Mouse (Mus musculus): ENCODE results near the gene Castor1. TPM values are rescaled to one million over a fixed set of nuclear protein-coding genes. Genes with fewer than 3 reads are reported as not detected.

Gene Castor1
- total RNA-seq, 2 experiments from 2014 or later = 8.7 to 9.8 TPM

DNA sequence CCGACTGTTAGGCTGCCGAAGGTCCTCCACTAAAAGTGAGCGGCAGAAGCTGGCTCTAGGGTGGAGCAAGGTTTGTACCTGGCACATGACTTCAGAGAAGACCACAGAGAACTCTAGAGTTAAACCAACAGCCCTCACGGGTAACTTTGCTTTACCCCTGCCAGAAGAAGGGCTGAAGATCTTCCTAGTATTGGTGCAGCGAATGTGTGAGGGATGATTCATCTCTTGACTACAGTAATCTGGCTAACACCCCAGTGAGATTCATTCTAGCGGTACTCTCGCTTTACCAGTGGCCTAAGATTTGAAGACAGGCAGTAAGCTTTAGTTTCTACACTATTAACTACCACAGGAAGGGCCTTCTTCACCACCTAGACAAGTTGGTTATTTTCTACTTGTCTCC, 12.1 kb upstream of the Castor1 start:
- DNase-seq (ENCODE audit: low spot score in 2 of 2) = no peak

DNA sequence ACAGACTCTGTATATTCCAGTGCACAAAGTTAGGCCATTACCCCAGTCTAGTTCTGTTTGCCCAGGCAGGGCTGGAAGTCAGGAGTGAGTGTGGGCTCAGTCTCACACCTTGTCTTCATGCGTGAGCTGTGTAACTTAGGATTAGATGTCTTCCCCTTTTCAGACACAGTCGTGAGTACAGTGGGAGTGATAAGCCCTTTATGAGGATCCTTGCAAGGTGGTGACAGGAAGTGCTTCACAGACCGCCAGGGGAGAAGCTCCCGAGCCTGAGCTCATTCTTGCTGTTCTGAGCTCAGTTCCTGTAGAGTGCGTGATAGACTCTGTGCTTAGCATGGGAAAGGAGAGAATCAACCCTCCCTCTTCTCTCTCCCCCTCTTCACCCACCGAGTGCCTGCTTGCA, 11.5 kb upstream of the Castor1 start:
- DNase-seq (ENCODE audit: low spot score in 2 of 2) = no peak

DNA sequence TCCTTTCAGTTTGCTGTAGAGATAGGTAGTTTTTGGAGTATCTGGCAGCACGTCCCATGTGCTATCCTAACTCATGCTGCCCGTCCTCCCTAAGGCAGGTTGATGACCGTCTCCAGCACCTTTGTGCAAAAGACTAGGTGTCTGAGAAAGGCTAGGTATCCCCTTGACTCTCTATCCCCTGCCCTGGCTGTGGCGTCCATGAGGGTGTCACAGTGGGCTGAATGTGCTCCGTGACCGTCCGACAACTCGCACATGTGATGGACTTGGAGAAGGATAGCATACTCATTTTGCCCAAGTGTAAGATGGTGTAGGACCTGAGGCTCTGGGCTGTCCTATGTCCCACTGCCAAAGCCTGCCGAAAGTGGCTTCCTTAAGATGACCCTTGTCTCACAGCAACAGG, 10.4 kb upstream of the Castor1 start:
- DNase-seq (ENCODE audit: low spot score in 2 of 2) = no peak

DNA sequence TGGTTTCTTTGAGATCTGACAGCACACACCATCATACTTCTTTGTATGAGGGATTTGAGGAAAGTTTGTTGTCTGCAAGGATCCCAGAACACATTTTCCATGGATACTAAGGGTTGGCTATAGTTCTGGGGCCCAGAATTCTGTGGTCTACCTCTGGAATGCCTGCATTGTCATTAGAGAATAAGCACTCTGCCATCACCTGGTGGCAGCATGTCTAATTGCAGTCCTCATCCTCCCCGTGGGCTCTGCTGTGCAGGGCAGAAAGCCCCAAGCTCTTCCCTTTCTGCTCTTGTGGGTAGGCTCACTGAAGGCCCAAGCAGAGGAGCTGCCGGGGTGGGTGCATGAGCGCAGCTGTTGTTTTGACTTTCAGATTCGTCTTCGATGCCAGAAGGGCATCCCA, 8.5 kb upstream of the Castor1 start:
- DNase-seq (ENCODE audit: low spot score in 2 of 2) = no peak

DNA sequence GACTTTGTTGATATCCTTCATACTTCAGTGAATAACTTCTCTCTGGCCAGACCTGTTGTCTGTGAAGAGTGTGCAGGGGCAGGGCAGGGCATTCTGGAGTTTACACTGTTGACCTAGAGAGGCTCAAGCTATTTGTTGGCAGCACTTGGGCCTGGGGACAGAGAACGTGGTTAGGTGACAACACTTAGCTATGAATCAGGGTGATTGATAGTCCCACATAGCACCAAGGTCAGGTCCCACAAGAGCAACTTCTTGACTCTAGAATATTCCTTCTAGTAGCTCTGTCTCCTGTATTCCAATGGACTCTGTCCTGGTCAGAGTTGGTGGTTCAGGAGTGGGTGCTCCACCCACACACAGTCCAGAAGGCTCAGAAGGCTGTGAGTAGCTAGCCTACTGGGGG, 7.2 kb upstream of the Castor1 start:
- DNase-seq (ENCODE audit: low spot score in 2 of 2) = no peak

DNA sequence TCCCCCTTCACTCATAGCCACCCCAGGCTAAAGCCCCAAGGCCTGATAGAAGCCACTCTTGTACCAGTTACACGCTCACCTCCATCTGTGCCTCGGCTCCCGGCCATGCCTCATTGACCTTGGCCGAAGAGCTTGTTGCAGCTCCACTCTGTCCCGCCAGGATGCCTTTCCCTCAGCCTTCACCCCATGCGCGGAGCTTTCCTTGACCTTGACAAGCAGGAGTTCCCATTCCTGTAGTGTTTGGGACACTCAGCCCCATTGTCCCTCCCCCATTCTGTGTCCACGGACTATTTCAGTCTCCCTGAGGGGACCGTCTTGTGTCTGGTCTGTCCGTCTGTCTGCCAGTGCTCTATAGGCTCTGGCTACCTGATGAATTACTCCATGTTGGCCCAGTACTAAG, 4.9 kb upstream of the Castor1 start:
- DNase-seq (ENCODE audit: low spot score in 2 of 2) = no peak

DNA sequence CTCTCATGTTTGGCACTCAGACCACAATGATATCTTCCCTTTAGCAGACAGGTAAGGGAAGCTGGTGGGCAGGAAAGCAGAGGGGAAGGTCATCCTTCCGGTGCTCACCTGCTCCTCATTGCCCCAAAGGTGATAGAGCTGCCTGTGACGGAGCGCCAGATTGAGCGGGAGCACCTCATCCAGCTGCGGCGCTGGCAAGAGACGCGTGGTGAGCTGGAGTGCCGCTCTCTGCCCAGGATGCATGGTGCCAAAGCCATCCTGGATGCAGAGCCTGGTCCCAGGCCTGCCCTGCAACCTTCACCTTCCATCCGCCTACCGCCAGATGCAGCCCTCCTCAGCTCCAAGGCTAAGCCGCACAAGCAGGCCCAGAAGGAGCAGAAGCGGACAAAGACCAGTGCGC, 3.5 kb upstream of the Castor1 start:
- no peak for DNase-seq (ENCODE audit: low spot score in 2 of 2)

DNA sequence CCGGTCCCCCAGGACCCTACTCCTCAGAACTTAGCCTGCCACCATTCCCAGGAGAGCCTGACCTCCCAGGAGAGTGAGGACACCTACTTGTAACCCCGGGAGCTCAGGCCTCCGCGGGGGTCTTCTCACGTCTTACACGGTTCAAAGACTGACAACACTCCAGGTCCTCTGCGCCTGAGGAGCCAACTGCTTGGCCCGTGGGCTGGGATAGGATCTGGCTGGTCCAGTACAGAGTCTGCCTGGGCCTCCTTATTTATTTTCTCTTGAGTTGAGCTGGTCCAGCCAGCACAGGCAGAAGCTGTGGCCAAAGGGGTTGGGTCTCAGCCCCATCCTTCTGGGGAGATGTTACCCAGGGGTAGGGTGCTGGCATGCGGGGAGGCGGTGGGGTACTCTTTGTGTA, 3.0 kb upstream of the Castor1 start:
- no peak for DNase-seq (ENCODE audit: low spot score in 2 of 2)

DNA sequence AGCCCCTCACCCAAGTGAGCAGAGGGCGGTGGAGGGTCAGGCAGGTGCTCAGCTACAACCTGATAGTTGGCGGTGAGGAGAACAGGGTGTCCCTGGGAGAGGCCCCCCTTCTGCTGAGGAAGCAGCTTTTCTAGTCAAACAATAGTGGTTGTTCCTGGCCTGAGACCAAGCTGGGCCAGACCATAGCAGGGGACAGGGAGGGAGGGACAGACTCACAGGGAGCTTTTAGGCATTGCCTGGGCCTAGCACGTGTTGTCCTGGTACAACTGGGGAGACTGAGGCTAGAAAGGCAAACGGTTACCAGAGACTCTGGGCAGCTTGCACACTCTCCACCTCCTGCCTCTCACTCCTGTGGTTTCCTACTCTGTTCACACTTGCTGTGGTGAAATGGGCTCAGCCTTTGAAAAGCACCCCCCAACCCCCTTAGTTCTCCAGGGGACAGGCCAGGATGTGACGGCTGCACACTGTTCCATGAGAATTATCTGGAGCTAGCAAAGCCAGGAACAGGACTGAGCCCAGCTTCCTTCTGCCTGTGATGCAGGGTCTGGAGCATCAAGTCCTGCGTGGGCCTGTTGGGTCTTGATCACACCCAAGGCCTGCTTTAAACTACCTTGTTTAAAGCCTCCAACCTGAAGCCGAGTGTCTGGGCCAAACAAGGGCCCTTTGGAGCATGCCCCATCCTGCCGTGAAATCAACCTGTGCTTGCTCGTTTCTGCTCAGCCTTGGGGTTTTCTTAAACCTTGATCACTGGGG, 1.6 kb upstream of the Castor1 start:
- DNase-seq (ENCODE audit: low spot score in 2 of 2) = no peak

DNA sequence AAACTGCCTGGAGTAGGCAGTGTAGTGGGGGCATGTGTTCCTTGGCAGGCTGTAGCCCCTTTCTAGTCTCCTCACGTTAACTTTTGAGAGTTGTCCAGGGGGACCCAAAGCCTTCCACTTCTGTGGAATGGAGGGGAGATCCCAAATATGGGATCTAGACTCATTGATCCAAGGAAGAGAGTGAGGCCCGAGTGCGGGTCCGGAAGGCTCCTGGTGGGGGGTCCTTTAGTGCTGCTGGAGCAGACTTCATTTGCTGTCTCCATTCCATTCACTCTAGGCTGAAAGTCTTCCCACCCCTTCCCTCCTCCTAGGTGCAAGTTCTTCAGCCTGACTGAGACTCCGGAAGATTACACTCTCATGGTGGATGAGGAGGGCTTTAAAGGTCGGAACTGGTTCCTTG, 612 bp downstream of the Castor1 start:
- no peak for DNase-seq (ENCODE audit: low spot score in 2 of 2)

DNA sequence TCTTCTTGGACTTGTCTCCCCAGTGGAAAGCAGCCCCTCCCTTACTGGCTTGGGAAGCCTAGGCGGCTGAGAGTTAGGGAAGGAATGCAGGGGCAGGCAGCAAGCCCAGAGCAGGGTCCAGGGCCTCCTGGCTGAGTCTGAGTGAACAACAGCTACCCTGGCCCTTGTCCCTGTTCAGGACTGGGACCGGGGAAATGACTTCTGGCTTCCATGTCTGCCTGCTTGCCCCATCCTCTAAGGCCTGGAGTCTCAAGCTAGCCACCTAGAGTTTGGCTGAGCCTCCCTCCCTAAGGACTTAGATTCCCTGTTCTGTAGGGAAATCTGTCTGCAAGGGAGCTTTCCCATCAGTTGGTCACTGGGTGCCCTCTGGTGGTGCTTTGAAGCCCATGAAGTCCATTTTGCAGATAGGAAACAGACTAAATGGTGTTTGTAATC, 1.3 kb downstream of the Castor1 start:
- DNase-seq (ENCODE audit: low spot score in 2 of 2) = peak in 1 of 2 experiments; percentile 78

DNA sequence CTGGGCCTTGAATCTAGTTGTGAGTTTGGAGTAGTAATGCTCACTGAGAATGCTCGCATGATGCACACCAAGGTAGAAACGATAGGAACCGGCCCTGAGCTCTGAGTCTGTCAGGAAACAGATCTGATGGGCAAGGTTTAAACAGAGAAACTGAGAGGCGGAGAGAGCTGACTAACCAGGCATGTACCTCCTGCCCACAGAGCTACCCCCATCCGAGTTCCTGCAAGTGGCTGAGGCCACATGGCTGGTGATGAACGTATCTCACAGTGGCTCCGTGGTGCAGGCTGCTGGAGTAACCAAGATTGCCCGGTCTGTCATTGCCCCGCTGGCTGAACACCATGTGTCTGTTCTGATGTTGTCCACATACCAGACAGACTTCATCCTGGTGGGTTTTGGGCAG, 1.9 kb downstream of the Castor1 start:
- no peak for DNase-seq (ENCODE audit: low spot score in 2 of 2)

DNA sequence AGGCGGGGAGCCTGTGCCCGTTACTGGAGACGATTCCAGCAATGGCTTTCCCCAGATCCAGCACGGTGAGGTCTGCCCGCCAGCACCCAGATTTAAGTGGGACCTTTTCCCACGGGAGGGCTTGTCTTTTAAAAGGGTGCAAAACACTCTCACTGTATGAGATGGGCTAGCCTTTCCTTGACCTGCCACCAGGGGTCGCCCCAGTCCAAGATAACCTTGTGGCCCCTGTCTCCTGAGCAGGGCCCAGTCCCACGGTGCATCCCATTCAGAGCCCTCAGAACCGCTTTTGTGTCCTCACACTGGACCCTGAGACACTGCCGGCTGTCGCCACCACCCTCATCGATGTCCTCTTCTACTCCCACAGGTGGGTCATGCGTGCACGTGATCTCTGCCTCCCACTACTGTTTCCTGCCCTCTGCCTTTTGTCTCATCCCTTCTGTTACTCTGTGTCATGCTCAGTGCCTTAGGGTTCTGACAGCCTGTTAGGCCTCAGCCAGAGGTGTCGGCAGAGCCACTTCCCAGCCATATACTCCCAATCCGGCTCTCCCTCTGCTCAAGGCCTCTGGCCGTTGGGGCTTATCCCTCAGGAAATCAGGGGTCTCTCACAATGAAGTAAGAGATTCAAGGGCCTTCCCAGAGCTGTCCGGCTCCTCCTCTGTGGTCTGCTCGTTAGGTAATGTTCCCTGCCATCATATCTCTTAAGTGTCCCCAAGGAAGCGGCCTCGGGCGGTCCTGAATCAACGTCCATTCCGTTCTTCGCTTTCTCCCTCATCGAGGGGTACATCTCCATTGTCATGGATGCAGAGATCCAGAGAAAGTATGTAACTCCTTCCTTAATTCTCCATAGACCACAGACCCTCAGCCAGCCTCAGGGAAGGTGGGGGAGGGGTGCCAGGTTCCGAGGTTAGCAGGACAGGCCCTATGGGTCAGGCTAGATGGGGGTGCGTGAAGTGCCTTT, 2.7 kb downstream of the Castor1 start:
- DNase-seq (ENCODE audit: low spot score in 2 of 2) = peak; percentile 78 to 82

DNA sequence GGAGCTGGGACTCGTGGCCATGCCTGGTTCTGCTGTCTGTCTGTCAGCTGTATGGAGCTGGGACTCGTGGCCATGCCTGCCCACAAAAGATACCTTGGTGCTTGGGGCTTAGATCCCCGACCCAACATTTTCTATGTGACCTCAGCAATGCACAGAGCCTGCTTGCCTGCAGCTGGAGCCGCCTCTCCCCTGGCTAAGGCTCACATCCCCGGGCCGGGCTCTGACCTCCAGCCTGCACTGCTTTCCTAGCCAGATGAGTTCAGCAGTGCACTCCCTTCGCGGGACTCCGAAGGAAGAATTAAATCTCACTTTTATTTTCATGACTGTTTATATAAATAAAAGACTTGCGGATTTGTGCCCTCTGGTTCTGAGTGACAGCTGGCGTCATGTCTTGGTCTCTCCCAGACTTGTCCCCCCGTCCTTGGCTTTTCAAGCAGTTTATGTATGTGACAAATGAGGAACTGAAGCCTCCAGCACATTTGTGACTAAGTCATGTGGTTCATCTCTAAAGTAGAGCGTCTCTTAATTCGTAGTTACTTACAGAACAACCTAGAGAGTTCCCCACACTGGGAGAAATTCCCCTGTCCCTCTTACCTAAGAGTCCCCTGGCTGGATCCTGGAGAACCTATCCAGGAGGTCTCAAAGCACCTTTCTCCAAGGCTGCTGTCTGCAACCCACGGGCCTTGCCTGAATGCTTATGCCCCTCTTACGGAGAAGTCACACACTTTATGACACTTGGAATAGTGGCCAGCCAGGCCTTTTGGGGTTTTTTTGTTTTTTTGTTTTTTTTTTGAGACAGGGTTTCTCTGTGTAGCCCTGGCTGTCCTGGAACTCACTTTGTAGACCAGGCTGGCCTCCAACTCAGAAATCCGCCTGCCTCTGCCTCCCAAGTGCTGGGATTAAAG, 4.3 kb downstream of the Castor1 start:
- DNase-seq (ENCODE audit: low spot score in 2 of 2) = no peak

DNA sequence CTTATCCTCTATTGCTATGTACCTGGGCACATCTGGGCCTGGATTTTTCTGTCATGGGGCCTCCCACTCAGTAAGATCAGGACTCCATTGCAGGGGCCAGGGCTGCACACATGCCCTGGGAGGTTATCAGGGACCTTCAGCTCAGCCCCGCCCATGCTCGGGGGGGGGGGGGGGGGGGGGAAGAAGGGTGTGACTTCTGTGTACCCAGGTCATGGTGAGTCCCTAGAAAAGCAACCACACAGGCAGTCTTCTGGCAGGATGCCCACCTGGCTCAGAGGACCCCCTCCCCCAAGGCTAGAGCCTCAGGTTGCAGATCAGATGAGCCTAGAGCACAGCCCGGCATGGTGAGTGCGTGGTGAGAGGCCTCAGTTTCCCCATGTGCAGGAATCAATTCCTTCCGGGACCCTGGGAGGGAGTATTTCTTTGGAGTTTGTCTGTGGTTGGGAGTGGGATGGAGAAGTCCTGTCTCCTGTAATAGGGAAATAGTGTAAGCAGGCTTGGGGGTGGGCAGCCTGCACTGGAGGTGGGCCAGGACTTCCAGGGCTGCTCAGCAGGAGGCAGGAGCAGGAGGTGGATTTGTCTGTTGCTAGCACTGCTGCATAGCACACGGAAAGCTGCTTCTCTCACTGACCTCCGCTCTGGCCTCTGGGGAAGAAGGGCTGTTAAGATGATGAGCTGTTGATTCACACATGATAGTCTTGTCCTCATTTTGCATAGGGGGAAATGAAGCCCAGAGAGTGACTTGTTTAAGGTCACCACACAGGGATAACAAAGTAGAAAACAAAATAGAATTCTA, 5.6 kb downstream of the Castor1 start:
- DNase-seq (ENCODE audit: low spot score in 2 of 2) = no peak

DNA sequence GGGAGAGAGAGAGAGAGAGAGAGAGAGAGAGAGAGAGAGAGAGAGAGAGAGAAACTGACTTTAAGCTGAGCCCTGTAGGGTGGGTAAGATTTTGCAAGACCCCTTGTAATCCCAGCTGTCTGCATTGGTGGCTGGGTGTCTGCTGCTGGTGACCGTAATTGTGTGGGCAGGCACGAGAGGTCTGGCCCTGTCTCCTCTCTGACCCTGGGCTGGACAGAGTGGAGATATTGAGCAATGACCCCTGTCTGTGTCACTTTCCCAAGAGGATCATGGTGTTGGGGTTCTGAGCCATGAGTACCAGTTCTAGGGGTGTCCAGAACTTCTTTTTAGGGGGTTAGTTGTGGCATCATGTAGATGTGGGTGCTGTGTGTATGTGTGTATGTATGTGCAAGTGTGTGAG, 6.2 kb downstream of the Castor1 start:
- DNase-seq (ENCODE audit: low spot score in 2 of 2) = no peak

DNA sequence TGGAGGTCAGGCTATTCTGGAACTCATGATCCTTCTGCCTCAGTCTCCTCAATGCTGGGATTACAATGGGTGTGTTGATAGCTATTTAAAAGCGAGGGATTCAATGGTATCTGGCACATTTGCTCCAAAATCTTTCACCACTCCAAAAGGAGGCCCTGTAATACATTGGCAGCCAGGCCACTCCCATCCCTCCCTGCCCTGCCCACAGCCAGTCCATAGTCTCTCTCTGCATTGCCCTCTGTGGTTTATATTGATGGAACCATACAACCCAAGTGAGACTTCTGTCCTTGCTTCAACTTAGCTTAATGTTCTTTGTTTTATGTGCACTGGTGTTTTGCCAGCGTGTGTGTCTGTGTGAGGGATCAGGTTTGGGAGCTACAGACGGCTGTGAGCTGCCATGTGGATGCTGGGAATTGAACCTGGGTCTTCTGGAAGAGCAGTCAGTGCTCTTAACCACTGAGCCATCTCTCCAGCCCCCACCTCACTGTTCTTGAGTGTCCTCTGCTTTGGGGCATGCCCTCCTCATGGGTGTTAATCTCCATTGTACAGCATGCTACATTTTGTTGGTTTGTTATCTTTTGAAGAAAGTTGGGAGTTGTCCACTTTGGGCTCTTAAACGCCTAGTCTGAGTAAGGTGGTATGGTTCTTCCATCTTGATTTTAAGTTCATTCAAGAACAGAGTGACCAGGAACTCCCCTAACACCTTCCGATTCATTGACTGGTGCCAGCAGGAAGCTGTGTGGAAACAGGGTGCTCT, 8.7 kb downstream of the Castor1 start:
- no peak for DNase-seq (ENCODE audit: low spot score in 2 of 2)

DNA sequence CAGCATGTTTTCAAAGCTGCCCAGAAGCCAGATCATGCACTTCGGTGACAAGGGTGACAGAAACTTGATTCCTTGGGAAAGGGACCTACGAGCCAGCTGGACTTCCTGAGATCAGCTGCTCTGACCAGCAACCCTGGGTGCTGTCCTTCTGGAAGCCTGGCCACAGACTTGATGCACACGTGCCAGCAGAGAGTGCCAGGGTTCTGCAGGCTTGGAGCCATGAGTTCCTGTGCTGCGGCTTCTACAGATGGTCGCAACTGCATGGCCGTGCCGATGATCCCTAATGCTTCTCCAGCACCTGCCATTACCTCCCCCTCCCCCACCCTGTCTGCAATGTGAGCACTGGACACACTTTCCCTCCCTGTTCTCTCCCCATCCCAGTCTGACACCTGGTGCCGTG, 10.4 kb downstream of the Castor1 start:
- peak in 1 of 2 experiments; percentile 67 for DNase-seq (ENCODE audit: low spot score in 2 of 2)

DNA sequence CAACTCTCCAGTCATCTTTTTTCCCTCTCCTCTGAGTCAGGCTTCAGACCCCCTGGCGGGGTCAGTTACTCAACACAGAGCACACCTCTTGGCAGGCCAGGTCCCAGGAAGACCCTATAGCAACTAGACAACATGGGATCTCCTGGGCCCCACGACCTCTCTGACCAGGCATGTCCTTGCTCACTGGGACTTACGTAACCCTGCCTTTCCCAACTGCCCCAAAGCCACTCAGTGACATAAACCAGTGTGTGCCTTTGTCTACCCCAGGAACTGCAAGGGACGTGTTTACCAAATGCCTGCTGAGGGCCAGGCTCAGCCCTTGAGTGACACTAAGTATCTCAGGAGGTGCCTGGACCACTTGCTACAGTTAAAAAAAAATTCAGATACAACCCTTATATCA, 11.8 kb downstream of the Castor1 start:
- DNase-seq (ENCODE audit: low spot score in 2 of 2) = no peak

DNA sequence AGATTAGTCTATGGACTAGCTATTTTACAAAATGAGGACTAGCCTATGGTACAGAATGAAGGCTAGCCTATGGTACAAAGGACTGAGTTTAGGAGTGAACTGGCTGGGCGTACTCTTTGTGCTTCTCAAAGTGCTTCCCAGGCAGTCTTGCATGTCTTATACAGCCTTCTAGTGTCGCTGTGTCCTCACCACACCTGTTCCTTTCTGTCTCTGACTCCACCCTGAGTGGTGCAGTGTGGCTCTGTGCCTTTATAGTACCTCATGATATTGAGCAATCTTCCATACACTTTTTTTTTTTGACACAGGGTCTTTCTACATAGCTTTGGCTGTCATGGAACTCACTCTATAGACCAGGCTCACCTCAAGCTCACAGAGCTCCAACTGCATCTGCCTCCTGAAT, 13.4 kb downstream of the Castor1 start:
- no peak for DNase-seq (ENCODE audit: low spot score in 2 of 2)

Data from gastrocnemius, postnatal 4 days (tissue).